ENCODE assay signal across 9 mouse cellular contexts in genomic region chr12:54697791-54698250, GRCm38 (mm10). TPM values are rescaled to one million over a fixed set of nuclear protein-coding genes. Genes with fewer than 3 reads are reported as not detected.
A peak's percentile ranks its signal among the peaks of the same experiment; 100 is the strongest.
DNase-seq lines count a peak whose midpoint lies in the region; ATAC-seq and TF ChIP-seq lines count a peak whose summit lies in the region.
"Had no signal": no experiment of that assay in that cellular context is flagged by ENCODE, and none has a peak within 500 bp of the region (broad histone marks: within the 10 kb centered on the region; RNA-seq: fewer than 3 reads in every experiment).

No protein-coding gene starts in this region.

- H3K27ac ChIP-seq in kidney, embryonic 15.5 days, result peak overlapping the region; percentile 77; the same call in 1 of the 2 replicates
- no peak overlapping the region for H3K27ac ChIP-seq in kidney, embryonic 14.5 days (ENCODE audit: low read depth, low read length)
- no peak overlapping the region for H3K27ac ChIP-seq in CH12.LX (ENCODE audit: insufficient read depth, low read depth)
- H3K27ac ChIP-seq in limb, embryonic 12.5 days, result peak overlapping the region; percentile 8; the same call in 1 of the 2 replicates

- ATAC-seq in kidney, embryonic 15.5 days (replicated peaks; ENCODE audit: low FRiP score), result no peak
- ATAC-seq in kidney, embryonic 14.5 days (ENCODE audit: low FRiP score, low TSS enrichment), result no peak
- ATAC-seq in limb, embryonic 12.5 days (ENCODE audit: insufficient number of reproducible peaks, insufficient read depth, low FRiP score, low TSS enrichment, low read depth), result no peak

- no peak for TF ChIP-seq EP300 in CH12.LX (IDR thresholded peaks at IDR 0.05; ENCODE audit: low read length)

- no peak overlapping the region for H3K9ac ChIP-seq in kidney, embryonic 15.5 days
- H3K9ac ChIP-seq in kidney, embryonic 14.5 days (ENCODE audit: low read depth, low read length), result no peak overlapping the region
- H3K9ac ChIP-seq in CH12.LX (ENCODE audit: insufficient read depth, low read depth), result no peak overlapping the region
- no peak overlapping the region for H3K9ac ChIP-seq in limb, embryonic 12.5 days (replicated peaks)

- TF ChIP-seq RAD21 in CH12.LX (IDR thresholded peaks at IDR 0.05; ENCODE audit: low read depth, low read length), result no peak

- H3K4me3 ChIP-seq in kidney, embryonic 15.5 days (replicated peaks), result no peak overlapping the region
- H3K4me3 ChIP-seq in kidney, embryonic 14.5 days (ENCODE audit: low read length), result no peak overlapping the region
- no peak overlapping the region for H3K4me3 ChIP-seq in CH12.LX (replicated peaks in 1 of 3; ENCODE audit: low read depth in 2 of 3, low read length in 2 of 3, poor library complexity in 1 of 3)
- H3K4me3 ChIP-seq in limb, embryonic 12.5 days (replicated peaks), result no peak overlapping the region

- dilution Hi-C loops in CH12.LX (cut with MboI; ENCODE audit: extremely low pct_ligation_motif_present, extremely low pct_unique_long_range_greater_than_20kb, low sequenced_read_pairs), result no loop called here

- in situ Hi-C loops in CH12.LX (cut with MboI; ENCODE audit: low pct_ligation_motif_present, low pct_unique_long_range_greater_than_20kb, low sequenced_read_pairs), result no loop called here

- TF ChIP-seq POLR2A in CH12.LX (IDR thresholded peaks at IDR 0.05; ENCODE audit: low read depth, low read length), result no peak

- WGBS in kidney, embryonic 15.5 days, result 42% methylated on average over 6 of the region's 6 CpGs
- WGBS in kidney, embryonic 14.5 days, result 39% methylated on average over 6 of the region's 6 CpGs
- WGBS in limb, embryonic 12.5 days, result 59% methylated on average over 6 of the region's 6 CpGs

- H3K4me2 ChIP-seq in kidney, embryonic 15.5 days, result no peak overlapping the region
- H3K4me2 ChIP-seq in kidney, embryonic 14.5 days (replicated peaks; ENCODE audit: low read depth, low read length), result no peak overlapping the region
- no peak overlapping the region for H3K4me2 ChIP-seq in CH12.LX (ENCODE audit: insufficient read depth, low read depth, poor library complexity, severe bottlenecking)
- H3K4me2 ChIP-seq in limb, embryonic 12.5 days, result no peak overlapping the region

- H3K79me2 ChIP-seq in CH12.LX (replicated peaks; ENCODE audit: control insufficient read depth, extremely low read depth, insufficient read depth, poor library complexity, severe bottlenecking), result peaks cover 18% of the 10 kb centered on the region

- no peaks in the 10 kb centered on the region for H3K9me3 ChIP-seq in kidney, embryonic 15.5 days (replicated peaks)
- H3K9me3 ChIP-seq in kidney, embryonic 14.5 days (ENCODE audit: control insufficient read depth, low read length), result no peaks in the 10 kb centered on the region
- H3K9me3 ChIP-seq in CH12.LX (replicated peaks; ENCODE audit: low read length), result no peaks in the 10 kb centered on the region
- no peaks in the 10 kb centered on the region for H3K9me3 ChIP-seq in limb, embryonic 12.5 days

- peaks cover under 1% of the 10 kb centered on the region; the same call in 1 of the 2 replicates for H3K36me3 ChIP-seq in kidney, embryonic 15.5 days
- no peaks in the 10 kb centered on the region; the same call in 1 of the 2 replicates for H3K36me3 ChIP-seq in kidney, embryonic 14.5 days (ENCODE audit: control insufficient read depth, insufficient read depth, low read length)
- H3K36me3 ChIP-seq in CH12.LX (replicated peaks in 1 of 2; ENCODE audit: control insufficient read depth in 1 of 2, insufficient read depth in 1 of 2, low read length in 1 of 2), result peaks cover under 1 to 5% of the 10 kb centered on the region in 2 experiments
- peaks cover 3% of the 10 kb centered on the region; the same call in 1 of the 2 replicates for H3K36me3 ChIP-seq in limb, embryonic 12.5 days

- H3K27me3 ChIP-seq in kidney, embryonic 15.5 days, result 0 out of 2 replicates have a peak, but pooled peaks cover 2% of the 10 kb centered on the region
- no peaks in the 10 kb centered on the region for H3K27me3 ChIP-seq in kidney, embryonic 14.5 days (ENCODE audit: control insufficient read depth, insufficient read depth, low read length)
- H3K27me3 ChIP-seq in CH12.LX (replicated peaks), result peaks cover 7% of the 10 kb centered on the region
- H3K27me3 ChIP-seq in limb, embryonic 12.5 days, result no peaks in the 10 kb centered on the region

- no peak for TF ChIP-seq CTCF in CH12.LX (conservative IDR thresholded peaks at IDR 0.05 in 1 of 2, IDR thresholded peaks at IDR 0.05 in 1 of 2; ENCODE audit: low read depth in 2 of 2, low read length in 2 of 2)

- peaks cover 7% of the 10 kb centered on the region for H3K4me1 ChIP-seq in kidney, embryonic 15.5 days
- H3K4me1 ChIP-seq in kidney, embryonic 14.5 days (ENCODE audit: control insufficient read depth, insufficient read depth, low read length), result no peaks in the 10 kb centered on the region
- H3K4me1 ChIP-seq in CH12.LX (ENCODE audit: control insufficient read depth in 1 of 2, insufficient read depth in 2 of 2), result peaks cover 3 to 21% of the 10 kb centered on the region in 2 experiments
- H3K4me1 ChIP-seq in limb, embryonic 12.5 days (replicated peaks), result peaks cover 3% of the 10 kb centered on the region; the same call in 1 of the 2 replicates

- peak; percentile 49 for DNase-seq in cerebellum, adult 9-11 months
- DNase-seq in cerebellum, postnatal 25 days, result no peak
- DNase-seq in CH12.LX (ENCODE audit: extremely low read depth), result peak; percentile 24
- DNase-seq in spleen, adult 18-20 months, result no peak
- no peak for DNase-seq in right cerebral cortex, postnatal 36 days (ENCODE audit: low spot score in 2 of 2)
- DNase-seq: adrenal gland, adult 8-10 months had no signal

TF ChIP-seq in CH12.LX, 34 proteins besides CTCF, POLR2A, EP300 and RAD21:
- no peak for TF ChIP-seq HCFC1 (IDR thresholded peaks at IDR 0.05; ENCODE audit: low read depth, low read length)
- no peak for TF ChIP-seq KAT2A (IDR thresholded peaks at IDR 0.05; ENCODE audit: insufficient replicate concordance, low read length)
- no peak for TF ChIP-seq ZNF384 (IDR thresholded peaks at IDR 0.05; ENCODE audit: low read depth, low read length)
- TF ChIP-seq MEF2A (IDR thresholded peaks at IDR 0.05; ENCODE audit: borderline replicate concordance, low read depth, low read length), result no peak
- no peak for TF ChIP-seq MAZ (IDR thresholded peaks at IDR 0.05; ENCODE audit: low read depth, low read length)
- no peak for TF ChIP-seq MYC (IDR thresholded peaks at IDR 0.05; ENCODE audit: low read depth, low read length)
- no peak for TF ChIP-seq GABPA (IDR thresholded peaks at IDR 0.05; ENCODE audit: insufficient replicate concordance, low read depth, low read length)
- TF ChIP-seq CHD2 (IDR thresholded peaks at IDR 0.05; ENCODE audit: low read length), result no peak
- TF ChIP-seq JUN (IDR thresholded peaks at IDR 0.05; ENCODE audit: insufficient read depth, low read depth, low read length), result no peak
- TF ChIP-seq MAX (IDR thresholded peaks at IDR 0.05; ENCODE audit: low read length), result no peak
- TF ChIP-seq IRF4 (IDR thresholded peaks at IDR 0.05; ENCODE audit: low read depth, low read length), result no peak
- no peak for TF ChIP-seq USF2 (conservative IDR thresholded peaks at IDR 0.05; ENCODE audit: low read depth, low read length)

RNA-seq across cellular contexts. Expression of gene Eapp, which starts 2.1 kb away (rescaled TPM):
- polyA plus RNA-seq in kidney, embryonic 15.5 days (2015; fragmentation: Nextera tagmentation; extraction: Ambion mirVana), result 61.6 and 63.3 TPM in 2 replicates
- 59.9 and 80.3 TPM in 2 replicates for polyA plus RNA-seq in kidney, embryonic 14.5 days (2014; fragmentation: Nextera tagmentation; extraction: Ambion mirVana)
- 52.4 and 53.9 TPM in 2 replicates for total RNA-seq in CH12.LX (2012; rRNA removed)
- total RNA-seq in CH12.LX (2014; rRNA removed), result 51.5 and 53.4 TPM in 2 replicates
- 43.1 and 60.9 TPM in 2 replicates for polyA plus RNA-seq in CH12.LX (2012; ENCODE audit: insufficient read length, low read depth)
- polyA plus RNA-seq in limb, embryonic 12.5 days (2016; fragmentation: Nextera tagmentation; extraction: Ambion mirVana), result 63.0 and 73.3 TPM in 2 replicates

RNA-seq across cellular contexts. Expression of gene Sptssa, which starts 41.4 kb away (rescaled TPM):
- 192 and 214 TPM in 2 replicates for polyA plus RNA-seq in kidney, embryonic 15.5 days (2015; fragmentation: Nextera tagmentation; extraction: Ambion mirVana)
- polyA plus RNA-seq in kidney, embryonic 14.5 days (2014; fragmentation: Nextera tagmentation; extraction: Ambion mirVana), result 224 and 255 TPM in 2 replicates
- 34.0 and 38.4 TPM in 2 replicates for total RNA-seq in CH12.LX (2012; rRNA removed)
- total RNA-seq in CH12.LX (2014; rRNA removed), result 125 and 145 TPM in 2 replicates
- 64.8 and 66.7 TPM in 2 replicates for polyA plus RNA-seq in CH12.LX (2012; ENCODE audit: insufficient read length, low read depth)
- polyA plus RNA-seq in limb, embryonic 12.5 days (2016; fragmentation: Nextera tagmentation; extraction: Ambion mirVana), result 200 and 201 TPM in 2 replicates

Comparison
In these comparisons a context has a peak if more than half of its experiments do, and no peak if none do; other contexts are left out.
1. DNase-seq: peak in cerebellum, adult 9-11 months (single experiment) and CH12.LX (single experiment); none in cerebellum, postnatal 25 days (0 of 2), spleen, adult 18-20 months (0 of 2) and right cerebral cortex, postnatal 36 days (0 of 2).
2. H3K27ac ChIP-seq: peak in kidney, embryonic 15.5 days (single experiment) and limb, embryonic 12.5 days (single experiment); none in kidney, embryonic 14.5 days (single experiment) and CH12.LX (single experiment).